Mouse (Mus musculus): Measurements from ENCODE around the gene Mroh2a.

- TF ChIP-seq CTCF (IDR thresholded peaks at IDR 0.05; ENCODE audit: low read depth, low read length) (no peak), POLR2A (IDR thresholded peaks at IDR 0.05; ENCODE audit: extremely low read depth, insufficient read depth, low read length) (no peak)
These were observed 33.3 kb downstream of the Mroh2a start for GRCm38 (mm10) chr1:88260114-88260513.

Measured in liver, adult 2 months (tissue).